Mouse (Mus musculus): ENCODE measurements at regions not wholly inside any gene's neighbourhood (a gene's known extent, or its start where the extent isn't known, plus 50 kb on each side); places are given as distances from the start of the nearest gene placed in this dataset.

DNA sequence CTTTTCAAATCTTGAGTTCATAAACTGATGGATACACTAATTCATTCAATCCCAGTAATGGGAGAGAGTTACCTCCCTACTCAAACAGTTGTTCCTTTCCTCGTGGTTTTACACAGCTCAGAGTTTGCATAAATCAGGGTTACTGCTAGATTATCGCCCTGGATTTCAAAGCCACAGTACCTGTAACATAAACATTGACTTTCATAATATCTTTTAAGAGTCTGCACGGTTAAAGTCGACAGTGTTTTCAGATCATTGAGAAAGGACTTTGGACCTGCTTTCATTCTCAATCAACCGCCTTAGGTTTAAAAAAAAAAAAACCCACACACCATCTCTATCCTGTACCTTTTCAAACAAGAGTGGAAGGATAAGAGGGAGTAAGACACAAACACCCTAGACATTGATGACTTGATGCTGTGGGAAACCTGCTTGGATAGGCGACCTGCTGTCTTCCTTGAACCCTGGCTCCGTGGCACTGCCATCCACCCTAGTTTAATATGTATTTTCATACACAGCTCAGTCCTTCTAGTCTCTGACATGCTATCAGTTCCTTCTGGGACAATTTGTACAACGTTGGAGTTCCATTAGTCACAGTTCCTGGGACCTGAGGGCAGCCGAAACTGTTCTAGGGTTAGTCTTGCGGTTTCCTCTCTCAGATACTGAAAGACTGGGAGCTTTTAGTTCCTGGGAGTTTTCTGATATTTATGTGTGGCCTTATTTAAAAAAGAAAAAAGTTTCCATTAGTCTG lies 179.3 kb downstream of the Rnf152 start:
- TF ChIP-seq EP300 (IDR thresholded peaks at IDR 0.05) = no peak
- no peak for TF ChIP-seq CTCF (IDR thresholded peaks at IDR 0.05)
